Mouse (Mus musculus): ENCODE results near the gene Ano8. TPM values are rescaled to one million over a fixed set of nuclear protein-coding genes. Genes with fewer than 3 reads are reported as not detected.

Gene Ano8
- polyA plus RNA-seq, 1 experiment from 2014 or later: 23.7 TPM

GRCm38 (mm10) chr8:71496481-71496880 is 10.7 kb upstream of the Ano8 start:
- peaks cover 21% of the 10 kb centered on the region for H3K4me1 ChIP-seq
- ATAC-seq (ENCODE audit: low FRiP score, low read depth): no peak
- H3K4me2 ChIP-seq (replicated peaks): no peak overlapping the region
- H3K36me3 ChIP-seq: peaks cover 18% of the 10 kb centered on the region
- 47% methylated on average over 11 of the region's 11 CpGs for WGBS
- no peak overlapping the region for H3K9ac ChIP-seq
- H3K9me3 ChIP-seq: no peaks in the 10 kb centered on the region
- no peak overlapping the region for H3K4me3 ChIP-seq
- no peak overlapping the region for H3K27ac ChIP-seq
- H3K27me3 ChIP-seq (replicated peaks): 0 out of 2 replicates have a peak, but pooled peaks cover 4% of the 10 kb centered on the region

GRCm38 (mm10) chr8:71495811-71496210 is 10.0 kb upstream of the Ano8 start:
- 92% methylated on average over 5 of the region's 5 CpGs for WGBS
- 0 out of 2 replicates have a peak, but pooled peaks cover 4% of the 10 kb centered on the region for H3K27me3 ChIP-seq (replicated peaks)
- no peak for ATAC-seq (ENCODE audit: low FRiP score, low read depth)
- no peaks in the 10 kb centered on the region for H3K9me3 ChIP-seq
- no peak overlapping the region for H3K4me3 ChIP-seq
- no peak overlapping the region for H3K27ac ChIP-seq
- peaks cover 25% of the 10 kb centered on the region for H3K36me3 ChIP-seq
- peaks cover 21% of the 10 kb centered on the region for H3K4me1 ChIP-seq
- no peak overlapping the region for H3K4me2 ChIP-seq (replicated peaks)
- no peak overlapping the region for H3K9ac ChIP-seq

GRCm38 (mm10) chr8:71495039-71495438 is 9.3 kb upstream of the Ano8 start:
- Histone ChIP-seq H3K9ac (no peak overlapping the region), H3K4me3 (no peak overlapping the region), H3K27ac (no peak overlapping the region), H3K36me3 (peaks cover 25% of the 10 kb centered on the region), H3K4me1 (peaks cover 21% of the 10 kb centered on the region), H3K9me3 (no peaks in the 10 kb centered on the region), H3K4me2 (replicated peaks) (peak overlapping the region; percentile 32), H3K27me3 (replicated peaks) (0 out of 2 replicates have a peak, but pooled peaks cover 4% of the 10 kb centered on the region)
- 21% methylated on average over 16 of the region's 16 CpGs for WGBS
- ATAC-seq (ENCODE audit: low FRiP score, low read depth): peak; percentile 67

GRCm38 (mm10) chr8:71488454-71488853 is 2.7 kb upstream of the Ano8 start:
- 0 out of 2 replicates have a peak overlapping the region, but pooled peaks have one; percentile 57 for H3K27ac ChIP-seq
- peaks cover 37% of the 10 kb centered on the region for H3K36me3 ChIP-seq
- peak overlapping the region; percentile 85 for H3K9ac ChIP-seq

GRCm38 (mm10) chr8:71487691-71488445 is 2.1 kb upstream of the Ano8 start, which contains the start of gene Gtpbp3:
Gene Gtpbp3 (plus strand): TSS chr8:71488103.
- WGBS: under 1% methylated on average over 33 of the region's 33 CpGs
- Histone ChIP-seq H3K36me3 (peaks cover 38% of the 10 kb centered on the region), H3K4me3 (peak within 1 kb of the TSS; percentile 82), H3K4me1 (peaks cover 33% of the 10 kb centered on the region), H3K27me3 (replicated peaks) (no peaks in the 10 kb centered on the region), H3K27ac (peak within 1 kb of the TSS; percentile 57), H3K9me3 (no peaks in the 10 kb centered on the region), H3K9ac (peak within 1 kb of the TSS; percentile 85), H3K4me2 (replicated peaks) (peak within 1 kb of the TSS; percentile 100)
- ATAC-seq (ENCODE audit: low FRiP score, low read depth): peak; percentile 25

More at GRCm38 (mm10) chr8:71488454-71488853, 2.7 kb upstream of the Ano8 start:
- WGBS: 0% methylated on average over 22 of the region's 22 CpGs
- peak overlapping the region; percentile 100 for H3K4me2 ChIP-seq (replicated peaks)
- H3K9me3 ChIP-seq: no peaks in the 10 kb centered on the region
- peak; percentile 84 for ATAC-seq (ENCODE audit: low FRiP score, low read depth)
- peak overlapping the region; percentile 82 for H3K4me3 ChIP-seq
- H3K27me3 ChIP-seq (replicated peaks): no peaks in the 10 kb centered on the region
- peaks cover 33% of the 10 kb centered on the region for H3K4me1 ChIP-seq

- peaks cover 37% of the 10 kb centered on the region for H3K4me1 ChIP-seq
- no peaks in the 10 kb centered on the region for H3K9me3 ChIP-seq
- H3K27ac ChIP-seq: no peak overlapping the region
- peak overlapping the region; percentile 29; the same call in 1 of the 2 replicates for H3K9ac ChIP-seq
- H3K27me3 ChIP-seq (replicated peaks): no peaks in the 10 kb centered on the region
- WGBS: 27% methylated on average over 7 of the region's 7 CpGs
- H3K36me3 ChIP-seq: peaks cover 37% of the 10 kb centered on the region
- H3K4me3 ChIP-seq: peak overlapping the region; percentile 87
- H3K4me2 ChIP-seq (replicated peaks): peak overlapping the region; percentile 76
- no peak for ATAC-seq (ENCODE audit: low FRiP score, low read depth)
Measured at GRCm38 (mm10) chr8:71486136-71486529, 370 bp upstream of the Ano8 start.

GRCm38 (mm10) chr8:71484736-71485135 is 1.0 kb downstream of the Ano8 start:
- H3K36me3 ChIP-seq: peaks cover 48% of the 10 kb centered on the region
- H3K27ac ChIP-seq: no peak overlapping the region
- no peaks in the 10 kb centered on the region for H3K27me3 ChIP-seq (replicated peaks)
- peak overlapping the region; percentile 87; the same call in 1 of the 2 replicates for H3K4me3 ChIP-seq
- 94% methylated on average over 19 of the region's 19 CpGs for WGBS
- H3K4me1 ChIP-seq: peaks cover 38% of the 10 kb centered on the region
- H3K4me2 ChIP-seq (replicated peaks): peak overlapping the region; percentile 76
- no peaks in the 10 kb centered on the region for H3K9me3 ChIP-seq
- ATAC-seq (ENCODE audit: low FRiP score, low read depth): no peak
- H3K9ac ChIP-seq: peak overlapping the region; percentile 97

GRCm38 (mm10) chr8:71483932-71484331 is 1.8 kb downstream of the Ano8 start:
- Histone ChIP-seq H3K36me3 (peaks cover 56% of the 10 kb centered on the region), H3K4me2 (replicated peaks) (peak overlapping the region; percentile 76), H3K9me3 (no peaks in the 10 kb centered on the region), H3K4me1 (peaks cover 29% of the 10 kb centered on the region), H3K9ac (no peak overlapping the region), H3K4me3 (no peak overlapping the region), H3K27ac (no peak overlapping the region), H3K27me3 (replicated peaks) (peaks cover 2% of the 10 kb centered on the region; the same call in 1 of the 2 replicates)
- no peak for ATAC-seq (ENCODE audit: low FRiP score, low read depth)
- 51% methylated on average over 8 of the region's 8 CpGs for WGBS

- peaks cover 72% of the 10 kb centered on the region for H3K36me3 ChIP-seq
- peaks cover 28% of the 10 kb centered on the region for H3K4me1 ChIP-seq
Measured at GRCm38 (mm10) chr8:71478943-71479342, 6.8 kb downstream of the Ano8 start.

GRCm38 (mm10) chr8:71477196-71477845 is 8.4 kb downstream of the Ano8 start:
- no peak; the same call in 1 of the 2 replicates for ATAC-seq (ENCODE audit: low FRiP score, low read depth)
- 0 out of 2 replicates have a peak overlapping the region, but pooled peaks have one; percentile 76 for H3K27ac ChIP-seq
- peak overlapping the region; percentile 93 for H3K4me2 ChIP-seq (replicated peaks)
- H3K9me3 ChIP-seq: no peaks in the 10 kb centered on the region
- peaks cover 73% of the 10 kb centered on the region for H3K36me3 ChIP-seq
- H3K27me3 ChIP-seq (replicated peaks): peaks cover 6% of the 10 kb centered on the region; the same call in 1 of the 2 replicates
- WGBS: 41% methylated on average over 14 of the region's 14 CpGs
- H3K4me1 ChIP-seq: peaks cover 28% of the 10 kb centered on the region
- H3K4me3 ChIP-seq: peak overlapping the region; percentile 57; the same call in 1 of the 2 replicates
- H3K9ac ChIP-seq: peak overlapping the region; percentile 78; the same call in 1 of the 2 replicates

More at GRCm38 (mm10) chr8:71478943-71479342, 6.8 kb downstream of the Ano8 start:
- Histone ChIP-seq H3K27ac (no peak overlapping the region; the same call in 1 of the 2 replicates), H3K4me3 (no peak overlapping the region), H3K9ac (no peak overlapping the region), H3K27me3 (replicated peaks) (peaks cover 6% of the 10 kb centered on the region; the same call in 1 of the 2 replicates), H3K9me3 (no peaks in the 10 kb centered on the region), H3K4me2 (replicated peaks) (no peak overlapping the region)
- 93% methylated on average over 11 of the region's 11 CpGs for WGBS
- ATAC-seq (ENCODE audit: low FRiP score, low read depth): no peak

GRCm38 (mm10) chr8:71476099-71476940 is 9.4 kb downstream of the Ano8 start:
- Histone ChIP-seq H3K4me1 (peaks cover 26% of the 10 kb centered on the region), H3K4me3 (peak overlapping the region; percentile 57), H3K9ac (peak overlapping the region; percentile 78), H3K27me3 (replicated peaks) (peaks cover 6% of the 10 kb centered on the region; the same call in 1 of the 2 replicates), H3K9me3 (no peaks in the 10 kb centered on the region), H3K4me2 (replicated peaks) (peak overlapping the region; percentile 93), H3K36me3 (peaks cover 73% of the 10 kb centered on the region), H3K27ac (peak overlapping the region; percentile 76)
- peak; percentile 63 for ATAC-seq (ENCODE audit: low FRiP score, low read depth)
- WGBS: under 1% methylated on average over 100 of the region's 121 CpGs

Measured in neural tube, embryonic 12.5 days (tissue).